Mouse (Mus musculus) brown adipose tissue, adult 24 weeks (tissue): ENCODE results near the gene Rbfox3. TPM values are rescaled to one million over a fixed set of nuclear protein-coding genes. Genes with fewer than 3 reads are reported as not detected.

Experiments
- H3K27ac ChIP-seq: fragments of 200-500 bp; replicated peaks from 2 replicates; pipeline ENCODE4 v1.5.1; 2012; ENCODE audit warnings: low read depth, mild to moderate bottlenecking, low read length
- H3K4me1 ChIP-seq: fragments of 200-500 bp; 2 replicates; pipeline ENCODE4 v1.6.1; 2012; ENCODE audit warnings: low read length, mixed read lengths; ENCODE audit not compliant: control insufficient read depth, insufficient read depth, insufficient read length
- H3K4me3 ChIP-seq: fragments of 200-500 bp; 2 replicates; pipeline ENCODE4 v1.5.1; 2012; ENCODE audit warnings: low read depth, mild to moderate bottlenecking, low read length, moderate library complexity; ENCODE audit not compliant: insufficient read depth
- polyA plus RNA-seq: library from polyadenylated mRNA; stranded (reverse); fragments of >200 nt; gene quantifications from 2 replicates; pipeline ENCODE4 v1.2.4, GENCODE M21; 2012; ENCODE audit not compliant: missing spikeins, insufficient read depth, insufficient read length

Gene Rbfox3
- polyA plus RNA-seq, 1 experiment = not detected

- H3K4me1 ChIP-seq = no peaks in the 10 kb centered on the region
- H3K4me3 ChIP-seq = no peak overlapping the region
- no peak overlapping the region for H3K27ac ChIP-seq
Measured at GRCm38 (mm10) chr11:118751879-118752616, 159.3 kb downstream of the Rbfox3 start.

- H3K27ac ChIP-seq = no peak overlapping the region
- H3K4me1 ChIP-seq = no peaks in the 10 kb centered on the region
- H3K4me3 ChIP-seq = no peak overlapping the region
Measured at GRCm38 (mm10) chr11:118750745-118751330, 160.6 kb downstream of the Rbfox3 start.

- Histone ChIP-seq H3K27ac (no peak overlapping the region), H3K4me1 (no peaks in the 10 kb centered on the region), H3K4me3 (no peak overlapping the region)
Measured at GRCm38 (mm10) chr11:118749541-118749940, 161.9 kb downstream of the Rbfox3 start.

GRCm38 (mm10) chr11:118748622-118749021 lies 162.8 kb downstream of the Rbfox3 start:
- no peak overlapping the region for H3K4me3 ChIP-seq
- H3K4me1 ChIP-seq = no peaks in the 10 kb centered on the region
- no peak overlapping the region for H3K27ac ChIP-seq

- Histone ChIP-seq H3K27ac (no peak overlapping the region), H3K4me1 (no peaks in the 10 kb centered on the region), H3K4me3 (no peak overlapping the region)
Measured at GRCm38 (mm10) chr11:118745279-118745678, 166.1 kb downstream of the Rbfox3 start.

- no peak overlapping the region for H3K27ac ChIP-seq
- no peaks in the 10 kb centered on the region for H3K4me1 ChIP-seq
- H3K4me3 ChIP-seq = no peak overlapping the region
Measured at GRCm38 (mm10) chr11:118744782-118745181, 166.6 kb downstream of the Rbfox3 start.

GRCm38 (mm10) chr11:118742762-118743161 lies 168.6 kb downstream of the Rbfox3 start:
- Histone ChIP-seq H3K4me3 (no peak overlapping the region), H3K27ac (no peak overlapping the region), H3K4me1 (no peaks in the 10 kb centered on the region)

- Histone ChIP-seq H3K27ac (no peak overlapping the region), H3K4me3 (no peak overlapping the region), H3K4me1 (no peaks in the 10 kb centered on the region)
Measured at GRCm38 (mm10) chr11:118741262-118741661, 170.1 kb downstream of the Rbfox3 start.

GRCm38 (mm10) chr11:118740001-118740400 lies 171.4 kb downstream of the Rbfox3 start:
- Histone ChIP-seq H3K27ac (no peak overlapping the region), H3K4me1 (no peaks in the 10 kb centered on the region), H3K4me3 (no peak overlapping the region)

GRCm38 (mm10) chr11:118738855-118739832 lies 172.3 kb downstream of the Rbfox3 start:
- H3K27ac ChIP-seq = no peak overlapping the region
- H3K4me3 ChIP-seq = no peak overlapping the region

GRCm38 (mm10) chr11:118738323-118738722 lies 173.1 kb downstream of the Rbfox3 start:
- Histone ChIP-seq H3K27ac (no peak overlapping the region), H3K4me1 (no peaks in the 10 kb centered on the region), H3K4me3 (no peak overlapping the region)

More at GRCm38 (mm10) chr11:118738855-118739832, 172.3 kb downstream of the Rbfox3 start:
- H3K4me1 ChIP-seq = no peaks in the 10 kb centered on the region

GRCm38 (mm10) chr11:118737821-118738220 lies 173.6 kb downstream of the Rbfox3 start:
- Histone ChIP-seq H3K4me3 (no peak overlapping the region), H3K27ac (no peak overlapping the region), H3K4me1 (no peaks in the 10 kb centered on the region)

- Histone ChIP-seq H3K4me3 (no peak overlapping the region), H3K4me1 (no peaks in the 10 kb centered on the region), H3K27ac (no peak overlapping the region)
Measured at GRCm38 (mm10) chr11:118736993-118737392, 174.4 kb downstream of the Rbfox3 start.

- Histone ChIP-seq H3K27ac (no peak overlapping the region), H3K4me3 (no peak overlapping the region), H3K4me1 (no peaks in the 10 kb centered on the region)
Measured at GRCm38 (mm10) chr11:118731655-118732054, 179.7 kb downstream of the Rbfox3 start.

- Histone ChIP-seq H3K4me1 (no peaks in the 10 kb centered on the region), H3K27ac (no peak overlapping the region), H3K4me3 (no peak overlapping the region)
Measured at GRCm38 (mm10) chr11:118729373-118729772, 182.0 kb downstream of the Rbfox3 start.
